Mouse (Mus musculus): ENCODE data around the gene Elfn1. TPM values are rescaled to one million over a fixed set of nuclear protein-coding genes. Genes with fewer than 3 reads are reported as not detected.

The Elfn1 gene
- total and polyA plus RNA-seq, 3 experiments = 0.04 to 0.06 TPM; not detected in 1

- H3K27ac ChIP-seq (ENCODE audit: insufficient read depth, low read depth) = no peak overlapping the region
- dilution Hi-C loops (cut with MboI; ENCODE audit: extremely low pct_ligation_motif_present, extremely low pct_unique_long_range_greater_than_20kb, low sequenced_read_pairs) (no loop called here), in situ Hi-C loops (cut with MboI; ENCODE audit: low pct_ligation_motif_present, low pct_unique_long_range_greater_than_20kb, low sequenced_read_pairs) (no loop called here)
- H3K27me3 ChIP-seq (replicated peaks) = peaks cover 78% of the 10 kb centered on the region
- TF ChIP-seq CTCF (conservative IDR thresholded peaks at IDR 0.05 in 1 of 2, IDR thresholded peaks at IDR 0.05 in 1 of 2; ENCODE audit: low read depth in 2 of 2, low read length in 2 of 2) (peak; percentile 28 to 40; a peak in 2 of 4 replicates), USF2 (conservative IDR thresholded peaks at IDR 0.05; ENCODE audit: low read depth, low read length) (no peak)
- no peak overlapping the region for H3K4me2 ChIP-seq (ENCODE audit: insufficient read depth, low read depth, poor library complexity, severe bottlenecking)
- no peak overlapping the region for H3K9ac ChIP-seq (ENCODE audit: insufficient read depth, low read depth)
- H3K79me2 ChIP-seq (replicated peaks; ENCODE audit: control insufficient read depth, extremely low read depth, insufficient read depth, poor library complexity, severe bottlenecking) = no peaks in the 10 kb centered on the region
- H3K9me3 ChIP-seq (replicated peaks; ENCODE audit: low read length) = peaks cover 16% of the 10 kb centered on the region
- no peak overlapping the region for H3K4me3 ChIP-seq (replicated peaks in 1 of 3; ENCODE audit: low read depth in 2 of 3, low read length in 2 of 3, poor library complexity in 1 of 3)
- no peak for DNase-seq (ENCODE audit: extremely low read depth)
- no peaks in the 10 kb centered on the region for H3K4me1 ChIP-seq (ENCODE audit: control insufficient read depth in 1 of 2, insufficient read depth in 2 of 2)
- H3K36me3 ChIP-seq (replicated peaks in 1 of 2; ENCODE audit: control insufficient read depth in 1 of 2, insufficient read depth in 1 of 2, low read length in 1 of 2) = no peaks in the 10 kb centered on the region
These were observed 16.1 kb downstream of the Elfn1 start for GRCm38 (mm10) chr5:139923867-139924266.

GRCm38 (mm10) chr5:139930102-139930501, 22.4 kb downstream of the Elfn1 start:
- H3K9me3 ChIP-seq (replicated peaks; ENCODE audit: low read length) = peaks cover 4% of the 10 kb centered on the region
- H3K4me2 ChIP-seq (ENCODE audit: insufficient read depth, low read depth, poor library complexity, severe bottlenecking) = no peak overlapping the region
- H3K4me1 ChIP-seq (ENCODE audit: control insufficient read depth in 1 of 2, insufficient read depth in 2 of 2) = peaks cover 13 to 28% of the 10 kb centered on the region in 2 experiments
- DNase-seq (ENCODE audit: extremely low read depth) = no peak
- peaks cover 75% of the 10 kb centered on the region for H3K27me3 ChIP-seq (replicated peaks)
- no peaks in the 10 kb centered on the region for H3K36me3 ChIP-seq (replicated peaks in 1 of 2; ENCODE audit: control insufficient read depth in 1 of 2, insufficient read depth in 1 of 2, low read length in 1 of 2)
- TF ChIP-seq ZC3H11A (IDR thresholded peaks at IDR 0.05; ENCODE audit: low read depth, low read length) (no peak), TCF12 (IDR thresholded peaks at IDR 0.05; ENCODE audit: low read depth, low read length) (no peak)
- no peaks in the 10 kb centered on the region for H3K79me2 ChIP-seq (replicated peaks; ENCODE audit: control insufficient read depth, extremely low read depth, insufficient read depth, poor library complexity, severe bottlenecking)
- H3K4me3 ChIP-seq (replicated peaks in 1 of 3; ENCODE audit: low read depth in 2 of 3, low read length in 2 of 3, poor library complexity in 1 of 3) = no peak overlapping the region
- in situ Hi-C loops (cut with MboI; ENCODE audit: low pct_ligation_motif_present, low pct_unique_long_range_greater_than_20kb, low sequenced_read_pairs) = no loop called here
- no peak overlapping the region for H3K27ac ChIP-seq (ENCODE audit: insufficient read depth, low read depth)
- H3K9ac ChIP-seq (ENCODE audit: insufficient read depth, low read depth) = no peak overlapping the region
- dilution Hi-C loops (cut with MboI; ENCODE audit: extremely low pct_ligation_motif_present, extremely low pct_unique_long_range_greater_than_20kb, low sequenced_read_pairs) = no loop called here

- peak overlapping the region in 1 of 3 experiments; percentile 26 for H3K4me3 ChIP-seq (replicated peaks in 1 of 3; ENCODE audit: low read depth in 2 of 3, low read length in 2 of 3, poor library complexity in 1 of 3)
- H3K36me3 ChIP-seq (replicated peaks in 1 of 2; ENCODE audit: control insufficient read depth in 1 of 2, insufficient read depth in 1 of 2, low read length in 1 of 2) = no peaks in the 10 kb centered on the region
- H3K79me2 ChIP-seq (replicated peaks; ENCODE audit: control insufficient read depth, extremely low read depth, insufficient read depth, poor library complexity, severe bottlenecking) = no peaks in the 10 kb centered on the region
- H3K4me1 ChIP-seq (ENCODE audit: control insufficient read depth in 1 of 2, insufficient read depth in 2 of 2) = peaks cover 13 to 28% of the 10 kb centered on the region in 2 experiments
- no peak overlapping the region for H3K27ac ChIP-seq (ENCODE audit: insufficient read depth, low read depth)
- H3K27me3 ChIP-seq (replicated peaks) = peaks cover 76% of the 10 kb centered on the region
- in situ Hi-C loops (cut with MboI; ENCODE audit: low pct_ligation_motif_present, low pct_unique_long_range_greater_than_20kb, low sequenced_read_pairs) (no loop called here), dilution Hi-C loops (cut with MboI; ENCODE audit: extremely low pct_ligation_motif_present, extremely low pct_unique_long_range_greater_than_20kb, low sequenced_read_pairs) (no loop called here)
- H3K4me2 ChIP-seq (ENCODE audit: insufficient read depth, low read depth, poor library complexity, severe bottlenecking) = peak overlapping the region; percentile 76
- peak; percentile 21 for DNase-seq (ENCODE audit: extremely low read depth)
- H3K9ac ChIP-seq (ENCODE audit: insufficient read depth, low read depth) = no peak overlapping the region; the same call in 1 of the 2 replicates
- no peaks in the 10 kb centered on the region for H3K9me3 ChIP-seq (replicated peaks; ENCODE audit: low read length)
- TF ChIP-seq IRF4 (IDR thresholded peaks at IDR 0.05; ENCODE audit: low read depth, low read length) (no peak), GABPA (IDR thresholded peaks at IDR 0.05; ENCODE audit: insufficient replicate concordance, low read depth, low read length) (no peak), JUND (conservative IDR thresholded peaks at IDR 0.05; ENCODE audit: low read depth, low read length) (no peak)
These were observed 23.2 kb downstream of the Elfn1 start for GRCm38 (mm10) chr5:139930927-139931351.
